Mouse (Mus musculus) bone marrow, adult 2 months (tissue): ENCODE data around the gene Slc36a2.

Experiments
- CTCF ChIP-seq: fragments of 200-500 bp; IDR thresholded peaks from 2 replicates; pipeline ENCODE4 v1.5.1; 2011; ENCODE audit warnings: low read length, control low read depth; ENCODE audit not compliant: control insufficient read depth, insufficient read depth
- POLR2A ChIP-seq: fragments of 200-500 bp; IDR thresholded peaks from 2 replicates; pipeline ENCODE4 v1.6.1; 2011; ENCODE audit warnings: low read depth, mild to moderate bottlenecking, control low read depth, low read length, borderline replicate concordance; ENCODE audit not compliant: control insufficient read depth

DNA sequence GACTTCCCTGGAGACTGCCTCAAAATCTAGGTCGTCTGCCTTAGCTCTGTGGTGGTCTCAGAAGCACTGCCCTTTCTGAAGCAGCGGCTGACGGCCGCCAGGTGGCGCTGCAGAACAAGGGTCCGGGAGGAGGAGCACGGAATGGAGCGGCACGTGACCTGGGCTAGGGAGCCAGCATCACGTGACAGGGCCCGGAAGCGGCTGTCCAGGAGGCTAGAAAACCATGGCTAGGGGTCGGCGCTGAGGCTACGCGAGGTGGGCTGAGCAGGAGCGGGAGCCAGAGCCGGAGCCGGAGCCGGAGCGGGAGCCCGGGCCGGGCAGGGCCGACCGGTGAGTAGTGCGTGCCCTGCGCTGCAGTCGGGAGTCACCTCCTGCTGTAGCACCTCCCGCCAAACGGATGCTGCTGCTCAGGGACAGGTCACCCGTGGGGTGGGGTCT is 19.3 kb upstream of the Slc36a2 start, which contains the start of gene Slc36a1:
- TF ChIP-seq CTCF (peak; percentile 96), POLR2A (peak; percentile 61; the same call in 1 of the 2 replicates)
